Mouse (Mus musculus) thymus, adult 18-20 months (tissue): ENCODE results near the gene Tas2r107.
"Not testable (repeated sequence)": the region's sequence is repeated elsewhere in the genome, so short reads cannot be mapped to it uniquely, and the experiment has no call there.

Experiments used
- DNase-seq, 2 experiments: peaks; one replicate each; pipeline ENCODE4 v3.0.0; 2022; ENCODE audit warnings: mixed read lengths in 2 of 2

Tas2r107 gene

DNA sequence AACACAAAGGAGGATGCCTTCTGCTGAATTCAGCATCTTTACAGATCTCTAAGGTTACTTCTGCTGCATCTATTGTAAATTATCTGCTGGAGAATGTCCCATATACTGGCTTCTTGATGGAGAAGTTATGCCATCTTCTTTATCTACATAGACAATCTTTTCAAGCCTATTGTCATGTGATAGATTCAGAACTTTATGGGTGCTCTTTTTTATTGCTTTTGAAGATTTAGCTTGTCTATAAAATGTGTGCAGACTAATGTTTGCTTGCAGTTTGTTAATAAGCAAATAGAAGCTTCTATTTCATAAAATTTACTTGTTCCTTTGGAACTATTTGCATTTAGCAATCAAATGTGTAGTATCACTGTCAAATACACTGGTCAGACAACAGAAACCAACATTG, at the start of gene Tas2r107:
Gene Tas2r107, minus strand, starts transcription at position 101 of the 400 bp plus-strand sequence.
- no peak for DNase-seq

DNA sequence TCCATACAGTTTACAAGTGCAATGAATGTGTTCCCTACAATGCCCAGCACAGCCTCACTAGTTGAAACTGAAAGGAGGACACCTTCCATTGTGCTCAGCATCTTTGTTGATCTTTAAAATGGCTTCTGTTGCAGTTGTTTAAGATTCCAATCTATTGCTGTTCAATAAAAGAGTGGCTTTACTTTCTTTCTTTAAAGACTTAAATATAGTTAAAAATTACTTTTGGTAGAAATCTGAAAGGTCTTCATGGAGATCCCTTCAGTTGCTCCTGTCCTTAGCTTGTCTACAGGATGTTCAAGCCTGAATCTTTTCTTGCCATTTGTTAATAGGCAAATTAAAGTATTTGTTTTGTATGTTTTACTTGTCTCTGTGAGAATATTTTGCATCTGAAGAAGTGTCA, 30.0 kb upstream of the Tas2r107 start, which contains the start of gene Tas2r114:
Gene Tas2r114, minus strand, starts transcription at position 101 of the 400 bp plus-strand sequence.
- no peak for DNase-seq

DNA sequence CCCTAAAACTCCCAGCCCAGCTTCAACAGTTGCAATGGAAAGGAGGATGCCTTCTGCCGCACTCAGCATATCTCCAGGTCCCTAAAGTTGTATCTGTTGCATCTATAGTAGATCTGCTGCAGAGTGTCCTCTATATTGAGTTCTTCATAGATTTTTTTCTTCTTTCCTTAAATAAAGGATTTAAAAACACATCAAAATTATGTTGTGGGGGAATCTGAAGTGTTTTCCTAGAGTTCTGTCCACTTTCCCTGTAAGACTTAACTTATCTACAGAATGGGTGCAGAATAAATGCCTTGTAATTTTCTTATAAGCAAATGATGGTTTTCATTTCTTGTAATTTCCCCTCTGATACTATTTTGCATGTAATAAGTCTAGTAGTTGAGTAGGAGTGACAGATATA, 27.4 kb upstream of the Tas2r107 start, which contains the start of gene Tas2r105:
Gene Tas2r105, minus strand, starts transcription at position 101 of the 400 bp plus-strand sequence.
- DNase-seq = no peak

DNA sequence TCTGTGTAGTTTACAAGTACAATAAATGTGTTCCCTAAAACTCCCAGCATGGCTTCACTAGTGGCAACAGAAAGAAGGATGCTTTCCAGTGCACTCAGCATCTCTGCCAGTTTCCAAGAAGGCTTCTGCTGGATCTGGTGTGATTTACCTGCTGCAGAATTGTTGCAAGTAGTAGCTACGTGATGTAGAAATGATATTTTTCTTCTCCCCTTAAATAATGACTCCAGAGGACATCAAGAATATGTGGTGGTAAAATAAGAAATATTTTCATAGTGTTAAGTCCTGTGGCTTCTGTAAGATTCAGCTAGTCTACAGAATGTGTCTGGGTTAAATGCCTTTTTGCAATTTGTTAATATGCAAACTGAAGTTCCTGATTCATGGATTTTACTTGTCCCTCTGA, 25.7 kb upstream of the Tas2r107 start, which contains the start of gene Tas2r104:
Gene Tas2r104, minus strand, starts transcription at position 101 of the 400 bp plus-strand sequence.
- DNase-seq = no peak

DNA sequence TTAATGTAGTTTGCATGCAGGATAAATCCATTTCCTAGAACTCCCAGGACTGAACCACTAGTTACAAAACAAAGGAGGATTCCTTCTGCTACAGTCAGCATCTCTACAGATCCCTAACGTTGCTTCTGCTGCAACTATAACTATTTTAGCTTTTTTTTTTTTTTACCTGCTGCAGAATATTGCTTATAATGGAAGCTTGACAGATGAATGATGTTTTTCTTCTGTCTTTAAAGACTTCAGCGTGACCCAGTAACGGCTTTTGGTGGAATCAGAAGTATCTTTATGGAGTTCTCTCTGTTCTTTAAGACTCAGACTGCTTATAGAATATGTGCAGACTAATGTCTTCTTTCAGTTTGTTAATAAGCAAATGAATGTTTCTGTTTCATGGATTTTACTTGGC, 18.8 kb upstream of the Tas2r107 start, which contains the start of gene Tas2r106:
Gene Tas2r106, minus strand, starts transcription at position 101 of the 400 bp plus-strand sequence.
- no peak for DNase-seq

DNA sequence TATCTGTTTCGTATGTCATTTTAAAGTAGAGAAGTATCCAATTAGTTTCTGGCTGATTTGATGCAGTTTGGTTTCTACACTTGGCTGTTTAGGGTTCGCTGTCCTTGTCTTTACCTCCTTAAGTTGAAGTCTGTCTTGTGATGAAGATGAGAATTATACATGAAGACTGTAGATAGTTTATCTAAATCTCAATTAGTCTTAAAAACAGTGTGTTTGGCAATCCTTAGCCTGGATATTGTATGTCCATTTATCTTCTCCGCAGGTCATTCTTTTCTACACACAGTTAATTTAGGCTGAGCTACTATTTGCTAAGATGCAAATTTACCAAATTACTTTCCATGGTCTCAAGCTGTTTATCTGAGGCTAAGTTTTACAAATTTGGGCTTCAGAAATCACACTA, 29.1 kb downstream of the Tas2r107 start, which contains the start of gene Tas2r130:
Gene Tas2r130, minus strand, starts transcription at position 101 of the 400 bp plus-strand sequence.
- no peak for DNase-seq

DNA sequence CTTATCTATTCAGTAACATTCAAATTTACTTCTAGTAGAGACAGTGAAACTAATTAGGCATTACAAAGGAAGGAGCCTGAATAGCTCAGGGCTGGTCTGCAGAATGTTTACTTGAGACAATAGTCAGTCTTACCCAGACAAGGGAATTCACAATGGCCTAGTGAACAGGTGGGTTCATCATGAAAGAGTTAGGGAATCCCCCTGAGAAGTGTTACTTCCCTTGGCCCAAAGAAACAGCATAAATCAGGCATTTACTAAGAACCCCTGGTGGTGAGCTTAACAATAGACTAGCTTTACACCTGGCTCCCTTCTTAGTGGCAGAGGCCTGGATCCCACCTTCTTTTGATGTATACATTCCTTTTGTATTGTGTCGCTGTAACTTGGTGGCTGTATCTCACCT, 50.0 kb downstream of the Tas2r107 start:
- not testable (repeated sequence) for DNase-seq
